Mouse (Mus musculus): ENCODE data around the gene Orai1. TPM values are rescaled to one million over a fixed set of nuclear protein-coding genes. Genes with fewer than 3 reads are reported as not detected.

The Orai1 gene
- polyA plus RNA-seq, 1 experiment from 2014 or later, result 12.7 TPM

GRCm38 (mm10) chr5:122985276-122985675 is 29.6 kb upstream of the Orai1 start:
- Histone ChIP-seq H3K9me3 (ENCODE audit: control insufficient read depth, low read length) (no peaks in the 10 kb centered on the region), H3K36me3 (ENCODE audit: control insufficient read depth, insufficient read depth, low read length) (no peaks in the 10 kb centered on the region), H3K9ac (ENCODE audit: low read depth, low read length) (peak overlapping the region; percentile 31), H3K4me1 (replicated peaks; ENCODE audit: control insufficient read depth, insufficient read depth, low read length) (peaks cover 17% of the 10 kb centered on the region), H3K27me3 (ENCODE audit: control insufficient read depth, insufficient read depth, low read length) (no peaks in the 10 kb centered on the region), H3K27ac (ENCODE audit: low read depth, low read length) (peak overlapping the region; percentile 47; the same call in 1 of the 2 replicates), H3K4me2 (replicated peaks; ENCODE audit: low read depth, low read length) (0 out of 2 replicates have a peak overlapping the region, but pooled peaks have one; percentile 14), H3K4me3 (ENCODE audit: low read depth, low read length) (no peak overlapping the region)
- ATAC-seq (ENCODE audit: low FRiP score) (no peak), DNase-seq (ENCODE audit: low spot score) (peak; percentile 14)
- WGBS, result 35% methylated on average over 3 of the region's 3 CpGs

GRCm38 (mm10) chr5:122986091-122986493 is 28.8 kb upstream of the Orai1 start:
- DNase-seq (ENCODE audit: low spot score), result peak; percentile 24
- ATAC-seq (ENCODE audit: low FRiP score), result no peak
- Histone ChIP-seq H3K9me3 (ENCODE audit: control insufficient read depth, low read length) (no peaks in the 10 kb centered on the region), H3K4me1 (replicated peaks; ENCODE audit: control insufficient read depth, insufficient read depth, low read length) (peaks cover 21% of the 10 kb centered on the region), H3K4me2 (replicated peaks; ENCODE audit: low read depth, low read length) (no peak overlapping the region), H3K4me3 (ENCODE audit: low read depth, low read length) (no peak overlapping the region), H3K9ac (ENCODE audit: low read depth, low read length) (no peak overlapping the region), H3K36me3 (ENCODE audit: control insufficient read depth, insufficient read depth, low read length) (no peaks in the 10 kb centered on the region), H3K27ac (ENCODE audit: low read depth, low read length) (no peak overlapping the region), H3K27me3 (ENCODE audit: control insufficient read depth, insufficient read depth, low read length) (no peaks in the 10 kb centered on the region)
- WGBS, result 19% methylated on average over 8 of the region's 8 CpGs

GRCm38 (mm10) chr5:122987211-122988020 is 27.5 kb upstream of the Orai1 start:
- ATAC-seq (ENCODE audit: low FRiP score) (peak; percentile 47; the same call in 1 of the 2 replicates), DNase-seq (ENCODE audit: low spot score) (peak; percentile 68)
- Histone ChIP-seq H3K9me3 (ENCODE audit: control insufficient read depth, low read length) (no peaks in the 10 kb centered on the region), H3K4me1 (replicated peaks; ENCODE audit: control insufficient read depth, insufficient read depth, low read length) (peaks cover 26% of the 10 kb centered on the region), H3K27ac (ENCODE audit: low read depth, low read length) (0 out of 2 replicates have a peak overlapping the region, but pooled peaks have one; percentile 49), H3K4me3 (ENCODE audit: low read depth, low read length) (peak overlapping the region; percentile 70), H3K36me3 (ENCODE audit: control insufficient read depth, insufficient read depth, low read length) (no peaks in the 10 kb centered on the region), H3K27me3 (ENCODE audit: control insufficient read depth, insufficient read depth, low read length) (no peaks in the 10 kb centered on the region), H3K4me2 (replicated peaks; ENCODE audit: low read depth, low read length) (peak overlapping the region; percentile 92), H3K9ac (ENCODE audit: low read depth, low read length) (peak overlapping the region; percentile 63)
- WGBS, result 1% methylated on average over 39 of the region's 39 CpGs

GRCm38 (mm10) chr5:122988021-122988751 is 26.7 kb upstream of the Orai1 start:
- Histone ChIP-seq H3K4me1 (replicated peaks; ENCODE audit: control insufficient read depth, insufficient read depth, low read length) (peaks cover 26% of the 10 kb centered on the region), H3K4me3 (ENCODE audit: low read depth, low read length) (peak overlapping the region; percentile 70), H3K9me3 (ENCODE audit: control insufficient read depth, low read length) (no peaks in the 10 kb centered on the region), H3K27ac (ENCODE audit: low read depth, low read length) (peak overlapping the region; percentile 91), H3K4me2 (replicated peaks; ENCODE audit: low read depth, low read length) (peak overlapping the region; percentile 92), H3K9ac (ENCODE audit: low read depth, low read length) (peak overlapping the region; percentile 63), H3K27me3 (ENCODE audit: control insufficient read depth, insufficient read depth, low read length) (no peaks in the 10 kb centered on the region), H3K36me3 (ENCODE audit: control insufficient read depth, insufficient read depth, low read length) (no peaks in the 10 kb centered on the region)
- WGBS, result 0% methylated on average over 30 of the region's 41 CpGs
- DNase-seq (ENCODE audit: low spot score) (peak; percentile 75), ATAC-seq (ENCODE audit: low FRiP score) (peak; percentile 20; the same call in 1 of the 2 replicates)

GRCm38 (mm10) chr5:122989001-122989525 is 25.8 kb upstream of the Orai1 start:
- WGBS, result under 1% methylated on average over 31 of the region's 39 CpGs

GRCm38 (mm10) chr5:122989551-122990330 is 25.1 kb upstream of the Orai1 start, which contains the start of gene Kdm2b:
Gene Kdm2b, minus strand, starts transcription at chr5:122989823.
- WGBS, result 1% methylated on average over 15 of the region's 15 CpGs
- Histone ChIP-seq H3K9ac (ENCODE audit: low read depth, low read length) (peak within 1 kb of the TSS; percentile 63), H3K9me3 (ENCODE audit: control insufficient read depth, low read length) (no peaks in the 10 kb centered on the region), H3K4me2 (replicated peaks; ENCODE audit: low read depth, low read length) (peak within 1 kb of the TSS; percentile 92), H3K27me3 (ENCODE audit: control insufficient read depth, insufficient read depth, low read length) (no peaks in the 10 kb centered on the region), H3K4me1 (replicated peaks; ENCODE audit: control insufficient read depth, insufficient read depth, low read length) (peaks cover 24% of the 10 kb centered on the region), H3K36me3 (ENCODE audit: control insufficient read depth, insufficient read depth, low read length) (no peaks in the 10 kb centered on the region), H3K4me3 (ENCODE audit: low read depth, low read length) (peak within 1 kb of the TSS; percentile 70), H3K27ac (ENCODE audit: low read depth, low read length) (peak within 1 kb of the TSS; percentile 91)
- DNase-seq (ENCODE audit: low spot score) (peak; percentile 59), ATAC-seq (ENCODE audit: low FRiP score) (peak; percentile 45)

More at GRCm38 (mm10) chr5:122989001-122989525, 25.8 kb upstream of the Orai1 start:
- Histone ChIP-seq H3K27me3 (ENCODE audit: control insufficient read depth, insufficient read depth, low read length) (no peaks in the 10 kb centered on the region), H3K36me3 (ENCODE audit: control insufficient read depth, insufficient read depth, low read length) (no peaks in the 10 kb centered on the region), H3K4me3 (ENCODE audit: low read depth, low read length) (peak overlapping the region; percentile 70), H3K4me2 (replicated peaks; ENCODE audit: low read depth, low read length) (peak overlapping the region; percentile 92), H3K9ac (ENCODE audit: low read depth, low read length) (peak overlapping the region; percentile 63), H3K4me1 (replicated peaks; ENCODE audit: control insufficient read depth, insufficient read depth, low read length) (peaks cover 26% of the 10 kb centered on the region), H3K9me3 (ENCODE audit: control insufficient read depth, low read length) (no peaks in the 10 kb centered on the region), H3K27ac (ENCODE audit: low read depth, low read length) (peak overlapping the region; percentile 91)
- ATAC-seq (ENCODE audit: low FRiP score) (peak; percentile 60), DNase-seq (ENCODE audit: low spot score) (peak; percentile 83)

- no peak for ATAC-seq (ENCODE audit: low FRiP score)
- H3K4me1 ChIP-seq (replicated peaks; ENCODE audit: control insufficient read depth, insufficient read depth, low read length), result peaks cover 21% of the 10 kb centered on the region
- 5% methylated on average over 16 of the region's 16 CpGs for WGBS
- peak overlapping the region; percentile 63 for H3K9ac ChIP-seq (ENCODE audit: low read depth, low read length)
- H3K4me2 ChIP-seq (replicated peaks; ENCODE audit: low read depth, low read length), result peak overlapping the region; percentile 92
- H3K4me3 ChIP-seq (ENCODE audit: low read depth, low read length), result peak overlapping the region; percentile 70
- H3K36me3 ChIP-seq (ENCODE audit: control insufficient read depth, insufficient read depth, low read length), result no peaks in the 10 kb centered on the region
- H3K27me3 ChIP-seq (ENCODE audit: control insufficient read depth, insufficient read depth, low read length), result no peaks in the 10 kb centered on the region
- H3K27ac ChIP-seq (ENCODE audit: low read depth, low read length), result peak overlapping the region; percentile 91
- no peaks in the 10 kb centered on the region for H3K9me3 ChIP-seq (ENCODE audit: control insufficient read depth, low read length)
- DNase-seq (ENCODE audit: low spot score), result peak; percentile 37
These were observed 24.3 kb upstream of the Orai1 start for GRCm38 (mm10) chr5:122990411-122991160.
